ENCODE assay signal across 10 mouse cellular contexts in the genomic region with DNA sequence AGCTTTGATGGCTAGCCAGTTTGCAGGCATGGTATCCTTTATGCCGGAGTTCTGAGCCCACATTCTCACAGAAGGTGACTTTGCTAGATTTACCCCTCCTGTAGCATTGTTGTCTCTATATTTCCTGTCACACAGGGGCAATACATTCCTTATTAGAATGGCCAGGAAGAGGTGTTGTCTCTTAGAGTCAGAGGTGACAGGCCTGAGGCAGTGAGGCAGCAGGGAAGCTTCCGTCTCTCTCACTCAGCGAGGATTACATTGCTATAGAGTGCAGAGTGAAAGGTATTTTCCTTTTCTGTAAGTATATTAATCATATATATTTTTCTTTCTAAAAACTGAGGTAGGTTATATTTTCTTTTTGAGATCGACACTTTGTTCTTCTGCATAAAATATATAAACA. TPM values are rescaled to one million over a fixed set of nuclear protein-coding genes. Genes with fewer than 3 reads are reported as not detected.
A peak's percentile ranks its signal among the peaks of the same experiment; 100 is the strongest.
DNase-seq lines count a peak whose midpoint lies in the region; ATAC-seq and TF ChIP-seq lines count a peak whose summit lies in the region.
"Had no signal": no experiment of that assay in that cellular context is flagged by ENCODE, and none has a peak within 500 bp of the region (broad histone marks: within the 10 kb centered on the region; RNA-seq: fewer than 3 reads in every experiment).

No protein-coding gene starts in this region.

- H3K27me3 ChIP-seq in kidney, embryonic 14.5 days (ENCODE audit: control insufficient read depth, insufficient read depth, low read length): no peaks in the 10 kb centered on the region
- H3K27me3 ChIP-seq in embryonic facial prominence, embryonic 14.5 days (replicated peaks; ENCODE audit: control insufficient read depth, insufficient read depth, low read length): no peaks in the 10 kb centered on the region
- H3K27me3 ChIP-seq in liver, embryonic 14.5 days (ENCODE audit: control insufficient read depth, insufficient read depth, low read length): no peaks in the 10 kb centered on the region
- H3K27me3 ChIP-seq: forebrain, embryonic 13.5 days had no signal

- H3K4me1 ChIP-seq in kidney, embryonic 14.5 days (ENCODE audit: control insufficient read depth, insufficient read depth, low read length): peaks cover 63% of the 10 kb centered on the region
- peaks cover 3% of the 10 kb centered on the region; the same call in 1 of the 2 replicates for H3K4me1 ChIP-seq in bone marrow, adult 2 months (ENCODE audit: control insufficient read depth, insufficient read depth, low read length)
- H3K4me1 ChIP-seq in embryonic facial prominence, embryonic 14.5 days (ENCODE audit: control insufficient read depth, insufficient read depth, low read length): peaks cover 64% of the 10 kb centered on the region
- H3K4me1 ChIP-seq in liver, embryonic 14.5 days (replicated peaks; ENCODE audit: control insufficient read depth in 2 of 2, insufficient read depth in 2 of 2, low read length in 1 of 2): peaks cover 69 to 73% of the 10 kb centered on the region in 2 experiments

- no peak for ATAC-seq in kidney, embryonic 14.5 days (ENCODE audit: low FRiP score, low TSS enrichment)
- no peak for ATAC-seq in embryonic facial prominence, embryonic 14.5 days (ENCODE audit: low read depth)
- ATAC-seq in liver, embryonic 14.5 days (ENCODE audit: insufficient read depth): peak; percentile 40; the same call in 1 of the 2 replicates
- ATAC-seq in monocyte, adult 5-6 weeks (replicated peaks; ENCODE audit: insufficient number of reproducible peaks, low FRiP score, low TSS enrichment, poor library complexity, severe bottlenecking): no peak
- ATAC-seq: forebrain, embryonic 13.5 days had no signal

- no peak for TF ChIP-seq CTCF in bone marrow, adult 2 months (IDR thresholded peaks at IDR 0.05; ENCODE audit: control insufficient read depth, insufficient read depth, low read length)
- TF ChIP-seq CTCF in liver, embryonic 14.5 days (IDR thresholded peaks at IDR 0.05; ENCODE audit: low read depth): no peak

- no peak overlapping the region; the same call in 1 of the 2 replicates for H3K9ac ChIP-seq in kidney, embryonic 14.5 days (ENCODE audit: low read depth, low read length)
- peak overlapping the region; percentile 15; the same call in 1 of the 2 replicates for H3K9ac ChIP-seq in embryonic facial prominence, embryonic 14.5 days (ENCODE audit: low read depth, low read length)
- H3K9ac ChIP-seq in liver, embryonic 14.5 days (replicated peaks): peak overlapping the region; percentile 36; the same call in 1 of the 2 replicates
- H3K9ac ChIP-seq: forebrain, embryonic 13.5 days had no signal

- peak overlapping the region; percentile 84 for H3K27ac ChIP-seq in kidney, embryonic 14.5 days (ENCODE audit: low read depth, low read length)
- peak overlapping the region; percentile 17; the same call in 1 of the 2 replicates for H3K27ac ChIP-seq in bone marrow, adult 2 months (ENCODE audit: control insufficient read depth, insufficient read depth, low read depth, low read length, poor library complexity)
- H3K27ac ChIP-seq in embryonic facial prominence, embryonic 14.5 days (replicated peaks; ENCODE audit: low read depth, low read length): peak overlapping the region; percentile 78
- H3K27ac ChIP-seq in liver, embryonic 14.5 days: peak overlapping the region; percentile 76
- H3K27ac ChIP-seq: forebrain, embryonic 13.5 days had no signal

- no peaks in the 10 kb centered on the region for H3K9me3 ChIP-seq in kidney, embryonic 14.5 days (ENCODE audit: control insufficient read depth, low read length)
- H3K9me3 ChIP-seq in embryonic facial prominence, embryonic 14.5 days (ENCODE audit: control insufficient read depth, low read length): no peaks in the 10 kb centered on the region
- no peaks in the 10 kb centered on the region for H3K9me3 ChIP-seq in liver, embryonic 14.5 days (ENCODE audit: control insufficient read depth, low read length)
- H3K9me3 ChIP-seq: forebrain, embryonic 13.5 days had no signal

- no peak overlapping the region for H3K4me3 ChIP-seq in kidney, embryonic 14.5 days (ENCODE audit: low read length)
- H3K4me3 ChIP-seq in bone marrow, adult 2 months (replicated peaks; ENCODE audit: control insufficient read depth, low read depth, low read length): no peak overlapping the region
- no peak overlapping the region for H3K4me3 ChIP-seq in embryonic facial prominence, embryonic 14.5 days (ENCODE audit: low read depth, low read length)
- peak overlapping the region; percentile 7 to 14; a peak in 3 of 4 replicates for H3K4me3 ChIP-seq in liver, embryonic 14.5 days (ENCODE audit: insufficient read depth in 1 of 2, low read depth in 2 of 2, low read length in 2 of 2)
- H3K4me3 ChIP-seq: forebrain, embryonic 13.5 days had no signal

- H3K4me2 ChIP-seq in kidney, embryonic 14.5 days (replicated peaks; ENCODE audit: low read depth, low read length): peak overlapping the region; percentile 21; the same call in 1 of the 2 replicates
- H3K4me2 ChIP-seq in embryonic facial prominence, embryonic 14.5 days (ENCODE audit: low read depth, low read length): peak overlapping the region; percentile 42
- H3K4me2 ChIP-seq in liver, embryonic 14.5 days (ENCODE audit: low read depth): peak overlapping the region; percentile 69
- H3K4me2 ChIP-seq: forebrain, embryonic 13.5 days had no signal

- no peaks in the 10 kb centered on the region for H3K36me3 ChIP-seq in kidney, embryonic 14.5 days (ENCODE audit: control insufficient read depth, insufficient read depth, low read length)
- no peaks in the 10 kb centered on the region for H3K36me3 ChIP-seq in embryonic facial prominence, embryonic 14.5 days (ENCODE audit: control insufficient read depth, insufficient read depth, low read length)
- H3K36me3 ChIP-seq in liver, embryonic 14.5 days (replicated peaks; ENCODE audit: control insufficient read depth, insufficient read depth, low read depth): peaks cover 3% of the 10 kb centered on the region; the same call in 1 of the 2 replicates

- no peak for TF ChIP-seq EP300 in liver, embryonic 14.5 days (IDR thresholded peaks at IDR 0.05; ENCODE audit: low read depth)

- DNase-seq in kidney, postnatal 14 days: no peak
- DNase-seq in embryonic facial prominence, embryonic 14.5 days (ENCODE audit: low spot score): no peak
- no peak for DNase-seq in liver, embryonic 14.5 days (ENCODE audit: low read depth in 3 of 3, low spot score in 3 of 3)
- no peak for DNase-seq in spleen, postnatal 14 days (ENCODE audit: low spot score in 2 of 2)
- no peak for DNase-seq in c-Kit-positive CD71-positive TER-119-positive erythroid progenitor cells, embryonic 14.5 days (ENCODE audit: low spot score)
- DNase-seq: right cerebral cortex, postnatal 14 days had no signal

- TF ChIP-seq POLR2A in bone marrow, adult 2 months (IDR thresholded peaks at IDR 0.05; ENCODE audit: borderline replicate concordance, control insufficient read depth, low read depth, low read length): no peak

- WGBS in kidney, embryonic 14.5 days: 57% methylated on average over 4 of the region's 4 CpGs
- WGBS in bone marrow, adult 2 months: 77% methylated on average over 4 of the region's 4 CpGs
- WGBS in embryonic facial prominence, embryonic 14.5 days: 46% methylated on average over 4 of the region's 4 CpGs
- WGBS in liver, embryonic 14.5 days (ENCODE audit: insufficient replicate concordance): 41% methylated on average over 4 of the region's 4 CpGs

RNA-seq across cellular contexts. Expression of gene Cyth3, which starts 11.6 kb away (rescaled TPM):
- 35.7 and 64.9 TPM in 2 replicates for polyA plus RNA-seq in kidney, embryonic 14.5 days (2014; fragmentation: Nextera tagmentation; extraction: Ambion mirVana)
- polyA plus RNA-seq in bone marrow, adult 2 months (2011; ENCODE audit: insufficient read depth, insufficient read length, low replicate concordance, missing spikeins): 19.7 and 20.4 TPM in 2 replicates
- 52.0 and 61.2 TPM in 2 replicates for polyA plus RNA-seq in embryonic facial prominence, embryonic 14.5 days (2014; fragmentation: Nextera tagmentation; extraction: Ambion mirVana)
- 20.7 and 24.1 TPM in 2 replicates for polyA plus RNA-seq in liver, embryonic 14.5 days (2012; rRNA removed)
- polyA plus RNA-seq in liver, embryonic 14.5 days (2014; fragmentation: Nextera tagmentation; extraction: Ambion mirVana): 28.1 and 33.5 TPM in 2 replicates
- 129 to 134 TPM (median 132 TPM) in 3 replicates for total RNA-seq in monocyte, adult 5-6 weeks (2017)

Comparison
In these comparisons a context has a peak if more than half of its experiments do, and no peak if none do; other contexts are left out.
1. H3K27ac ChIP-seq: peak in every context shown above with its lines; median percentile 84 in kidney, embryonic 14.5 days; 78 in embryonic facial prominence, embryonic 14.5 days; 76 in liver, embryonic 14.5 days; 17 in bone marrow, adult 2 months.
2. H3K4me3 ChIP-seq: peak in liver, embryonic 14.5 days (2 of 2); none in kidney, embryonic 14.5 days (single experiment), bone marrow, adult 2 months (single experiment) and embryonic facial prominence, embryonic 14.5 days (single experiment).
3. Peak in every context shown above with its lines, with median percentiles within 50 percentile points of each other: H3K4me2 ChIP-seq.